Mouse (Mus musculus) hindbrain, postnatal 0 days (tissue): ENCODE measurements at regions not wholly inside any gene's neighbourhood (a gene's known extent, or its start where the extent isn't known, plus 50 kb on each side); places are given as distances from the start of the nearest gene placed in this dataset.
A peak's percentile ranks its signal among the peaks of the same experiment; 100 is the strongest.

ENCODE experiments used
- ATAC-seq: fragments of 200-750 bp; cut with Nextera tagmentation; 2 replicates; pipeline ENCODE4 v1.8.0; 2017; ENCODE audit warnings: mild to moderate bottlenecking, moderate TSS enrichment, moderate library complexity
- DNase-seq: peaks from one replicate; pipeline ENCODE4 v3.0.0-alpha.2; 2015; ENCODE audit warnings: low spot score
- H3K27ac ChIP-seq: fragments of 300-500 bp; sonication (generic); 2 replicates; pipeline ENCODE4 v1.5.1; 2014; ENCODE audit warnings: mild to moderate bottlenecking
- H3K27me3 ChIP-seq: fragments of 300-500 bp; sonication (generic); 2 replicates; pipeline ENCODE4 v1.6.1; 2014; ENCODE audit warnings: low read length, mixed read lengths; ENCODE audit not compliant: insufficient read depth
- H3K36me3 ChIP-seq: fragments of 300-500 bp; sonication (generic); 2 replicates; pipeline ENCODE4 v1.6.1; 2014; ENCODE audit warnings: low read length, mixed read lengths; ENCODE audit not compliant: insufficient read depth
- H3K4me1 ChIP-seq: fragments of 300-500 bp; sonication (generic); 2 replicates; pipeline ENCODE4 v1.6.1; 2014; ENCODE audit warnings: antibody characterized with exemption, low read length, mixed read lengths; ENCODE audit not compliant: insufficient read depth
- H3K4me2 ChIP-seq: fragments of 300-500 bp; sonication (generic); 2 replicates; pipeline ENCODE4 v1.6.1; 2014; ENCODE audit warnings: low read depth, mild to moderate bottlenecking, low read length, moderate library complexity, mixed read lengths
- H3K4me3 ChIP-seq: fragments of 300-500 bp; sonication (generic); 2 replicates; pipeline ENCODE4 v1.5.1; 2014; ENCODE audit warnings: low read length
- H3K9ac ChIP-seq: fragments of 300-500 bp; sonication (generic); replicated peaks from 2 replicates; pipeline ENCODE4 v1.6.1; 2014; ENCODE audit warnings: mild to moderate bottlenecking, low read length, moderate library complexity, mixed read lengths
- H3K9me3 ChIP-seq: fragments of 300-500 bp; sonication (generic); 2 replicates; pipeline ENCODE4 v1.6.1; 2016; ENCODE audit warnings: low read length, mixed read lengths
- CTCF ChIP-seq: IDR thresholded peaks from 2 replicates; pipeline ENCODE4 v1.5.1; 2016; ENCODE audit warnings: antibody characterized with exemption, control low read depth, low read depth
- WGBS: fragments of 180-500 bp; shearing (Covaris S2); extraction: QIAGEN DNeasy Blood & Tissue Kit; methylation state at CpG from one replicate; pipeline ENCODE4 v1.1.7; 2014; 5-methylcytosine and 5-hydroxymethylcytosine counted together

DNA sequence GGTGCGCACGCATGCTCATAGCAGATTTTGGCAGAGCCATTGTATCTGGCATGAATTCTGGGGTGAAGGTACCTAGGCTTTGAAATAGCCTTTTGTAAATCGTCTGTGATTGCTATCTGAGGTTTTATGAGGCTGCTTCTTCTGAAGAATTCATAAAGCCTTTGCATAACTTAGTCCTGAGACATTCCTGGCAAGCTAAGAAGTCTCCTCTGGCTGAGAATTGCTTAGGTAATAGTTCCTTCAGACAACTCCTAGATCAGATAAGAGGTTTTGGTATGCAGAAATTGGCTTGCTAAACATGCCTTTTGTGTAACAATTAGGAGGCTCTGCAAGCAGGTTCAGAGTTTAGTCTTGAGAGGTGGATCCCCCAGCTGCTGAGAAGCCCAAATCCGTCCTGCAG is 82.7 kb downstream of the Pmp22 start:
- Histone ChIP-seq H3K9ac (no peak overlapping the region), H3K36me3 (no peaks in the 10 kb centered on the region), H3K27ac (no peak overlapping the region), H3K4me3 (no peak overlapping the region), H3K27me3 (no peaks in the 10 kb centered on the region), H3K4me2 (no peak overlapping the region), H3K4me1 (no peaks in the 10 kb centered on the region), H3K9me3 (no peaks in the 10 kb centered on the region)
- no peak for ATAC-seq
- WGBS: 77% methylated on average over 4 of the region's 4 CpGs
- TF ChIP-seq CTCF: no peak
- no peak for DNase-seq

- Histone ChIP-seq H3K27ac (no peak overlapping the region), H3K36me3 (no peaks in the 10 kb centered on the region), H3K27me3 (no peaks in the 10 kb centered on the region), H3K9ac (no peak overlapping the region), H3K4me3 (no peak overlapping the region), H3K9me3 (no peaks in the 10 kb centered on the region), H3K4me1 (no peaks in the 10 kb centered on the region), H3K4me2 (no peak overlapping the region)
- 17% methylated on average over 6 of the region's 6 CpGs for WGBS
- ATAC-seq: 0 out of 2 replicates have a peak, but pooled peaks have one; percentile 27
- peak; percentile 89 for DNase-seq
- peak; percentile 99 for TF ChIP-seq CTCF
These were observed 84.3 kb downstream of the Pmp22 start for GRCm38 (mm10) chr11:63213043-63213442.

GRCm38 (mm10) chr11:63213901-63214425 is 85.2 kb downstream of the Pmp22 start:
- 48% methylated on average over 19 of the region's 19 CpGs for WGBS
- no peak overlapping the region for H3K9ac ChIP-seq
- no peak overlapping the region for H3K4me2 ChIP-seq
- no peak for TF ChIP-seq CTCF
- H3K36me3 ChIP-seq: no peaks in the 10 kb centered on the region
- no peaks in the 10 kb centered on the region for H3K4me1 ChIP-seq
- H3K4me3 ChIP-seq: no peak overlapping the region
- DNase-seq (no peak), ATAC-seq (no peak)
- no peaks in the 10 kb centered on the region for H3K27me3 ChIP-seq
- H3K27ac ChIP-seq: no peak overlapping the region
- no peaks in the 10 kb centered on the region for H3K9me3 ChIP-seq

DNA sequence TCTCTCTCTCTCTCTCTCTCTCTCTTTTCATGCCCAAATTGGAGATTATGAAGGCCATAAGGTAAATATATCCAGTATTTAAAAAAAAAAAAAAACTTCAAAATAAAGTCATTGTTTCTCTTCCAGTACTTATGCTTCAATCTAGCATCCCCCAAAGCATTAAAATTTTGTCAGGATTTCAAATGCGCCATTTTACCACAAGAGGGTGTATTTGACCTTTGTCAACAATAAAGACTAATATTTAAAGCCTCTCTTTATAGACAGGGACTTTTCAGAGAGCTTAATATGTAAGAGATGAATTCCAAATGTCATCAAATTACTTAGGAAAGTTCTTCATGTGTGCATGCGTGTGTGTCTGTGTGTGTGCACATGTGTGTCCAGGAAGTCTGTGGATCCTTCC is 87.2 kb downstream of the Pmp22 start:
- WGBS: 88% methylated on average over 2 of the region's 2 CpGs
- Histone ChIP-seq H3K4me1 (no peaks in the 10 kb centered on the region), H3K9ac (no peak overlapping the region), H3K36me3 (no peaks in the 10 kb centered on the region), H3K4me2 (no peak overlapping the region), H3K27me3 (no peaks in the 10 kb centered on the region), H3K9me3 (no peaks in the 10 kb centered on the region), H3K27ac (no peak overlapping the region), H3K4me3 (no peak overlapping the region)
- DNase-seq: peak; percentile 56
- peak; percentile 44 for TF ChIP-seq CTCF
- no peak for ATAC-seq

DNA sequence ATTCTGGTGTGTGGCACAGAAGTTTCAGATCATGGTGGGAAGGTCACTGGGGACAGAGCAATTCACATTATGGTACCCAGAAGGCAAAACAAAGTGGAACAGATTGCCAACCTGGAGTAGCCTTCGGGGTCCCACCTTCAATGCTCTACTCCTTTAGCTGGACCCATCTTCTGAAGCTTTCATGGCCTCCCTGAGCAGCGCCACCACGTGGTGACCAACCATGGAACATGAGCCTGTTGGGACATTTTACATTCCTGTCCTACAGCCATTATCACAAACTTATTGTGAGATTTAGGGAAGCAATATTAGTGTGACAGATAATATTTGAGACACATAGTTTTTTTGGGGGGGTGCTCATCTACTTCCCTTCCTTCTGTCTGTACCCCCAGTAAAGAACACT is 88.3 kb downstream of the Pmp22 start:
- WGBS: 64% methylated on average over 3 of the region's 3 CpGs
- no peaks in the 10 kb centered on the region for H3K27me3 ChIP-seq
- ATAC-seq (no peak), DNase-seq (no peak)
- H3K36me3 ChIP-seq: no peaks in the 10 kb centered on the region
- H3K4me3 ChIP-seq: no peak overlapping the region
- no peaks in the 10 kb centered on the region for H3K4me1 ChIP-seq
- H3K9me3 ChIP-seq: no peaks in the 10 kb centered on the region
- no peak overlapping the region for H3K27ac ChIP-seq
- H3K4me2 ChIP-seq: no peak overlapping the region
- TF ChIP-seq CTCF: peak; percentile 40
- H3K9ac ChIP-seq: no peak overlapping the region

DNA sequence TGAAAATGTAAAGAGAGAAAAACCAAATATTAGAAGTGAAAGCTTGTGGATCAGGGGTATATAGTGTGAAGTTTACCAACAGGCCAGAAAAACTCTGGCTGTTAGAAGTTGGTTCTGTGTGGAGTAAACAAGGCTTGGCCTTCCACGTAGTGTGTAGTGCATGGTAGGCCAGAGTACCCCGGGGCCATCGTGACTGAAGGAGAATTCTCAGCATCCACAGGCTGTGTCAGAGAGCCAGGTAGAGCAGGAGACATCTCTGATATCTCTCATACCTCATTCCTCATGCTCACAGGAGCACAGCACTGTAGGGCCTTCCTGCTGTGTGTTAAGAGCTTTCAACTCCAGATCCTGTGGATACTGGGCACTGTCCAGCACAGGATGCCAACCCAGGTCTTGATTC is 97.7 kb downstream of the Pmp22 start:
- H3K4me2 ChIP-seq: no peak overlapping the region
- 92% methylated on average over 3 of the region's 3 CpGs for WGBS
- no peaks in the 10 kb centered on the region for H3K27me3 ChIP-seq
- ATAC-seq (no peak), DNase-seq (no peak)
- no peaks in the 10 kb centered on the region for H3K4me1 ChIP-seq
- H3K9me3 ChIP-seq: no peaks in the 10 kb centered on the region
- H3K27ac ChIP-seq: no peak overlapping the region
- no peaks in the 10 kb centered on the region for H3K36me3 ChIP-seq
- H3K9ac ChIP-seq: no peak overlapping the region
- no peak overlapping the region for H3K4me3 ChIP-seq
- no peak for TF ChIP-seq CTCF

DNA sequence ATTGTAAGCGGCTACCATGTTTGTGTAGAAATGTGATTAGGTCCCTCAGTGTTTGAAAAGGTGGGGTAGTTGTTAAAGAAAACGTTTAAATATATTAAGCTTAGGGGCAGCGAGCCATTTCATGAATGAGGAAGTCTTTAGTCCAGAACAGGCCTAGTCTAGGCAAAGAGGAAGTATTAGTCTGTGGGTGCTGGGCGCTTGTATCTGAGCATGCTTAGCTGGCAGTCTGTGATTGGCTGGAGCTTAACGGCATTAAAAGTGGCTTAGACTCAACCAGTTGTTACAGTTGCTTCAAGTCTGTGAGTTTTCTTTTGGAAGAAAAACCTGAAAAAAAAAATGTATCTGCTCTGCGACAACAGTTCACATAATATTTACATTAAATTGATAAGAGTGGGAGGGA is 102.0 kb downstream of the Pmp22 start:
- H3K4me1 ChIP-seq: no peaks in the 10 kb centered on the region
- DNase-seq (no peak), ATAC-seq (no peak)
- no peak overlapping the region for H3K27ac ChIP-seq
- H3K9me3 ChIP-seq: no peaks in the 10 kb centered on the region
- H3K9ac ChIP-seq: no peak overlapping the region
- TF ChIP-seq CTCF: no peak
- 91% methylated on average over 6 of the region's 6 CpGs for WGBS
- H3K36me3 ChIP-seq: no peaks in the 10 kb centered on the region
- no peak overlapping the region for H3K4me2 ChIP-seq
- no peak overlapping the region for H3K4me3 ChIP-seq
- no peaks in the 10 kb centered on the region for H3K27me3 ChIP-seq
